Mouse (Mus musculus) Patski (cell line): ENCODE data around the gene Samd4. TPM values are rescaled to one million over a fixed set of nuclear protein-coding genes. Genes with fewer than 3 reads are reported as not detected.

ENCODE experiments used
- ATAC-seq: fragments of 100-300 bp; one replicate; pipeline ENCODE4 v1.8.0; 2021
- CTCF ChIA-PET: fragments of 350-600 bp; sonication (Branson Sonifier 250); formaldehyde crosslinking; loops from one replicate; lab custom pipeline; 2022; ENCODE audit warnings: inconsistent platforms; lab: Charles Lee
- POLR2A ChIA-PET: fragments of 350-600 bp; sonication (Branson Sonifier 250); formaldehyde crosslinking; loops from one replicate; lab custom pipeline; 2022; ENCODE audit warnings: antibody characterized with exemption, inconsistent platforms; lab: Charles Lee
- DNase-seq: peaks from one replicate; pipeline ENCODE4 v3.0.0-alpha.2; 2011; ENCODE audit warnings: low read depth, low spot score
- H3K27me3 ChIP-seq: fragments of 371-371 bp; one replicate; pipeline ENCODE4 v1.5.1; 2021
- CTCF ChIP-seq: fragments of 100-300 bp; IDR thresholded peaks from one replicate; pipeline ENCODE4 v1.5.1; 2021
- in situ Hi-C: fragments of 300-500 bp; cut with MboI; formaldehyde crosslinking; loops from 3 replicates; pipeline ENCODE4 v1.11.1; 2018; ENCODE audit warnings: low pct_unique_long_range_greater_than_20kb, mixed read lengths
- polyA plus RNA-seq: library from polyadenylated mRNA; unstranded; gene quantifications from one replicate; pipeline ENCODE4 v1.2.3, GENCODE M21; 2021

Samd4 gene
- polyA plus RNA-seq: 27.8 TPM

- CTCF ChIA-PET: interaction anchor here (1.0 to 9.2 kb wide), 12 partner anchors 35 to 211 kb away, joined by 3 to 90 read pairs (median 4); no protein-coding TSS in a partner anchor
- POLR2A ChIA-PET: interaction anchor here (0.8 to 1.3 kb wide), 3 partner anchors 83 to 205 kb away, joined by 3 to 8 read pairs (median 3); no protein-coding TSS in a partner anchor
- peak; percentile 59 for ATAC-seq
- DNase-seq: no peak
- no peaks in the 10 kb centered on the region for H3K27me3 ChIP-seq
- in situ Hi-C loops: loop anchor here (5.0 kb wide), 1 partner anchor 205 kb away; no protein-coding TSS in a partner anchor
- no peak for TF ChIP-seq CTCF
Measured at GRCm38 (mm10) chr14:46882431-46883067, at the start of gene Samd4. Gene Samd4 (plus strand): TSS chr14:46882854.

- ATAC-seq (no peak), DNase-seq (no peak)
- in situ Hi-C loops: no loop called here
- POLR2A ChIA-PET: no interaction called here
- CTCF ChIA-PET: no interaction called here
- H3K27me3 ChIP-seq: no peaks in the 10 kb centered on the region
- no peak for TF ChIP-seq CTCF
Measured at GRCm38 (mm10) chr14:46839326-46839725, 43.3 kb upstream of the Samd4 start.

- ChIA-PET POLR2A (interaction anchor here (1.0 kb wide), 1 partner anchor 13 kb away, joined by 3 read pairs; no protein-coding TSS in a partner anchor), CTCF (no interaction called here)
- DNase-seq (no peak), ATAC-seq (no peak)
- no peaks in the 10 kb centered on the region for H3K27me3 ChIP-seq
- in situ Hi-C loops: no loop called here
- TF ChIP-seq CTCF: no peak
Measured at GRCm38 (mm10) chr14:46845706-46846105, 36.9 kb upstream of the Samd4 start.

- CTCF ChIA-PET: interaction anchor here (0.8 kb wide), 1 partner anchor 22 kb away, joined by 3 read pairs; no protein-coding TSS in a partner anchor
- DNase-seq (no peak), ATAC-seq (no peak)
- TF ChIP-seq CTCF: no peak
- no peaks in the 10 kb centered on the region for H3K27me3 ChIP-seq
- POLR2A ChIA-PET: no interaction called here
- in situ Hi-C loops: no loop called here
Measured at GRCm38 (mm10) chr14:46848063-46848590, 34.5 kb upstream of the Samd4 start.

- DNase-seq (no peak), ATAC-seq (no peak)
- POLR2A ChIA-PET: no interaction called here
- in situ Hi-C loops: no loop called here
- H3K27me3 ChIP-seq: no peaks in the 10 kb centered on the region
- no peak for TF ChIP-seq CTCF
- CTCF ChIA-PET: no interaction called here
Measured at GRCm38 (mm10) chr14:46848736-46849135, 33.9 kb upstream of the Samd4 start.

DNA sequence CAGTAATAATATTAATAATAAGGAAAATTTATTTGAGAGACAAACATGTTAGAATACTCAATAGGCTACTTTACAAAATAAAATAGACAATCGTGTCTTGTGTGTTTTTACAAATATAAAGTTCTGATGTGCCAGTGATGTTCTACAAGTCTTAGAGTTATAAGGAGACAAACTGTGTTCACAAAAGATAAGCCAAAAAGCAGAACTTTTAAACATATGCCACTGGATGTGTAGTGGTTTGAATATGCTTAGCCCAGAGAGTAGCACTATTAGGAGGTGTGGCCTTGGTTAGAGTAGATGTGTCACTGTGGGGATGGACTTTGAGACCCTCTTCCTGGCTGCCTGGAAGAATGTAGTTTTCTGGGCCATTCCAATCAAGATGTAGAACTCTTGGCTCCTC lies 32.9 kb upstream of the Samd4 start:
- ChIA-PET CTCF (interaction anchor here (1.0 kb wide), 1 partner anchor 17 kb away, joined by 3 read pairs; the partner anchor contains the start of gene Cgrrf1), POLR2A (no interaction called here)
- TF ChIP-seq CTCF: no peak
- H3K27me3 ChIP-seq: no peaks in the 10 kb centered on the region
- in situ Hi-C loops: no loop called here
- DNase-seq (no peak), ATAC-seq (no peak)

- ChIA-PET POLR2A (no interaction called here), CTCF (interaction anchor here (1.0 kb wide), 1 partner anchor 10 kb away, joined by 3 read pairs; no protein-coding TSS in a partner anchor)
- no peak for DNase-seq
- no peak for TF ChIP-seq CTCF
- in situ Hi-C loops: no loop called here
- H3K27me3 ChIP-seq: no peaks in the 10 kb centered on the region
- ATAC-seq: no peak
Measured at GRCm38 (mm10) chr14:46853677-46854076, 29.0 kb upstream of the Samd4 start.

DNA sequence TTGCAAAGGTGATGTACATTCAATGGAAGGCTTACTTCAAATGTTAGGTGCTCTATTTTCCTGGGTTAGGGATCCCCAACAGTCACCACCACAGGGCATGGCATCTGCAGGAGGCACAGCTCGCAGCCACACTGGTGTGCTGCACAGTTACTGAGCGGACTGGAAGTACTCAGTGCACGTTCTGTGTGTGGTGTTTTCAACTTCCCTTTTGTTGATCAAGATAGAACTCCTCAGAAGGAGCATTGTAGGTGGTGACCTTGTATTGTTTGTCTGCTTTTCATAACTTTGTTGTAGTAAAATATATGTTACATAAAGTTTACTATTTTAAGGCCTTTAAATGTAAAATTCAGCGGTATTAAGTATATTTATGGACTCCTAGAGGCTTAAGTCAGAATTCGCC lies 19.7 kb upstream of the Samd4 start:
- in situ Hi-C loops: no loop called here
- no peak for TF ChIP-seq CTCF
- DNase-seq (no peak), ATAC-seq (no peak)
- POLR2A ChIA-PET: no interaction called here
- H3K27me3 ChIP-seq: no peaks in the 10 kb centered on the region
- CTCF ChIA-PET: interaction anchor here (1.0 to 1.9 kb wide), 2 partner anchors 9 to 18 kb away, joined by 3 to 5 read pairs; no protein-coding TSS in a partner anchor

DNA sequence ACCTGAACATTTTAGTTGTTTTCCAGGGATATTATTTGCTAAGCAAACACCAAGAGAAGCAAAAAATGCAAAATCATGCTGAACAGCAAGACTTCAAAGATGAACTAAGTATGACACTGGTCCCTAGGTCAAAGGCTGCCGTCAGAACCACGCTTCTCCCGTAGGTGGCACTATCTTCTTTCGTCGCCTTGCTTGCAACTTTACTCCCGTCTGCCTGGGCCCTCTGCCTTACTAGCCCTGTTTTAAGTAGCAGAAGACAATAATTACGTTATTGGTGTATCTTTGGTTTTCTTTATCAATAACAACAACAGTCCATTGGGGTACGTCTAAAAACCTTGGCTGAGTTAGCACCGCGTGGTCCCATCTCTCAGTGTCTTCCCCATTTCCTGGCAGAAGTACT lies 1.7 kb upstream of the Samd4 start:
- H3K27me3 ChIP-seq: no peaks in the 10 kb centered on the region
- CTCF ChIA-PET: interaction anchor here (0.9 to 9.2 kb wide), 19 partner anchors 17 to 369 kb away, joined by 3 to 90 read pairs (median 4); no protein-coding TSS in a partner anchor
- no peak for DNase-seq
- POLR2A ChIA-PET: interaction anchor here (0.6 to 0.8 kb wide), 2 partner anchors 12 to 13 kb away, joined by 3 read pairs; no protein-coding TSS in a partner anchor
- no peak for TF ChIP-seq CTCF
- no peak for ATAC-seq
- in situ Hi-C loops: loop anchor here (5.0 kb wide), 1 partner anchor 206 kb away; no protein-coding TSS in a partner anchor

- H3K27me3 ChIP-seq: no peaks in the 10 kb centered on the region
- TF ChIP-seq CTCF: no peak
- in situ Hi-C loops: loop anchor here (5.0 kb wide), 1 partner anchor 205 kb away; no protein-coding TSS in a partner anchor
- ATAC-seq (peak; percentile 38), DNase-seq (no peak)
- ChIA-PET POLR2A (interaction anchor here (0.8 to 1.0 kb wide), 3 partner anchors 14 to 90 kb away, joined by 3 read pairs; no protein-coding TSS in a partner anchor), CTCF (interaction anchor here (0.9 to 9.2 kb wide), 19 partner anchors 18 to 368 kb away, joined by 3 to 90 read pairs (median 4); no protein-coding TSS in a partner anchor)
Measured at GRCm38 (mm10) chr14:46881581-46882430, 848 bp upstream of the Samd4 start.
